ENCODE assay signal across 25 mouse cellular contexts in genomic region chr9:34421956-34422355, GRCm38 (mm10).
DNase-seq lines count a peak whose midpoint lies in the region; ATAC-seq and TF ChIP-seq lines count a peak whose summit lies in the region.
"Had no signal": no experiment of that assay in that cellular context is flagged by ENCODE, and none has a peak within 500 bp of the region (broad histone marks: within the 10 kb centered on the region; RNA-seq: fewer than 3 reads in every experiment).

No protein-coding gene starts in this region.

- peaks cover 24% of the 10 kb centered on the region for H3K4me1 ChIP-seq in forebrain, embryonic 15.5 days
- no peaks in the 10 kb centered on the region for H3K4me1 ChIP-seq in forebrain, embryonic 11.5 days (replicated peaks; ENCODE audit: control insufficient read depth, insufficient read depth, low read length)
- H3K4me1 ChIP-seq in hindbrain, embryonic 16.5 days (ENCODE audit: control insufficient read depth, insufficient read depth, low read depth, low read length): no peaks in the 10 kb centered on the region
- no peaks in the 10 kb centered on the region for H3K4me1 ChIP-seq in hindbrain, embryonic 13.5 days (replicated peaks)
- H3K4me1 ChIP-seq in midbrain, postnatal 0 days (ENCODE audit: insufficient read depth, low read length): peaks cover 4% of the 10 kb centered on the region; the same call in 1 of the 2 replicates
- no peaks in the 10 kb centered on the region for H3K4me1 ChIP-seq in midbrain, embryonic 14.5 days (ENCODE audit: control insufficient read depth, insufficient read depth, low read length)
- H3K4me1 ChIP-seq: hindbrain, embryonic 12.5 days had no signal

- no peak overlapping the region for H3K4me3 ChIP-seq in forebrain, embryonic 15.5 days
- H3K4me3 ChIP-seq in forebrain, embryonic 11.5 days (ENCODE audit: low read depth, low read length): no peak overlapping the region
- H3K4me3 ChIP-seq in hindbrain, embryonic 16.5 days (ENCODE audit: low read length): no peak overlapping the region
- H3K4me3 ChIP-seq in hindbrain, embryonic 13.5 days: no peak overlapping the region
- no peak overlapping the region for H3K4me3 ChIP-seq in midbrain, postnatal 0 days (ENCODE audit: low read depth, low read length)
- no peak overlapping the region for H3K4me3 ChIP-seq in midbrain, embryonic 14.5 days (replicated peaks; ENCODE audit: low read depth, low read length)
- H3K4me3 ChIP-seq: embryonic facial prominence, embryonic 15.5 days; erythroblast, embryonic 14.5 days; gastrocnemius, adult 2 months; heart, embryonic 13.5 days; hindbrain, embryonic 12.5 days had no signal

- no peaks in the 10 kb centered on the region for H3K36me3 ChIP-seq in forebrain, embryonic 15.5 days
- no peaks in the 10 kb centered on the region for H3K36me3 ChIP-seq in forebrain, embryonic 11.5 days (ENCODE audit: control insufficient read depth, insufficient read depth, low read length)
- H3K36me3 ChIP-seq in hindbrain, embryonic 16.5 days (ENCODE audit: control insufficient read depth, insufficient read depth, low read length): no peaks in the 10 kb centered on the region
- H3K36me3 ChIP-seq in hindbrain, embryonic 13.5 days: no peaks in the 10 kb centered on the region
- H3K36me3 ChIP-seq in midbrain, postnatal 0 days (ENCODE audit: insufficient read depth, low read length): no peaks in the 10 kb centered on the region
- H3K36me3 ChIP-seq in midbrain, embryonic 14.5 days (ENCODE audit: control insufficient read depth, insufficient read depth, low read length): no peaks in the 10 kb centered on the region
- H3K36me3 ChIP-seq: embryonic facial prominence, embryonic 15.5 days; G1E; heart, embryonic 13.5 days; hindbrain, embryonic 12.5 days had no signal

- H3K4me2 ChIP-seq in forebrain, embryonic 15.5 days (replicated peaks): no peak overlapping the region
- no peak overlapping the region for H3K4me2 ChIP-seq in forebrain, embryonic 11.5 days (ENCODE audit: low read depth, low read length, severe bottlenecking)
- H3K4me2 ChIP-seq in hindbrain, embryonic 16.5 days (ENCODE audit: low read length): no peak overlapping the region
- H3K4me2 ChIP-seq in hindbrain, embryonic 13.5 days: no peak overlapping the region
- no peak overlapping the region for H3K4me2 ChIP-seq in midbrain, postnatal 0 days (ENCODE audit: low read depth, low read length, poor library complexity, severe bottlenecking)
- H3K4me2 ChIP-seq in midbrain, embryonic 14.5 days (ENCODE audit: low read length): no peak overlapping the region
- H3K4me2 ChIP-seq: embryonic facial prominence, embryonic 15.5 days; heart, embryonic 13.5 days; hindbrain, embryonic 12.5 days had no signal

- peak; percentile 53; the same call in 1 of the 2 replicates for ATAC-seq in forebrain, embryonic 15.5 days (replicated peaks)
- no peak for ATAC-seq in forebrain, embryonic 11.5 days (replicated peaks; ENCODE audit: low FRiP score)
- 0 out of 2 replicates have a peak, but pooled peaks have one; percentile 40 for ATAC-seq in hindbrain, embryonic 16.5 days
- ATAC-seq in hindbrain, embryonic 13.5 days (ENCODE audit: low FRiP score): no peak
- ATAC-seq in midbrain, postnatal 0 days (ENCODE audit: low FRiP score): no peak
- ATAC-seq in midbrain, embryonic 14.5 days (ENCODE audit: low FRiP score, low TSS enrichment): no peak
- ATAC-seq: CD4-positive, CD25-positive, alpha-beta regulatory T cell, adult 4 months; inflammation-experienced regulatory T-cells, adult 6 months; intestine, postnatal 0 days had no signal

- no peak for TF ChIP-seq CTCF in midbrain, postnatal 0 days (IDR thresholded peaks at IDR 0.05)

- peak; percentile 65 to 66 for DNase-seq in cerebellum, postnatal 10 days
- no peak for DNase-seq in cerebellum, postnatal 25 days
- no peak for DNase-seq in forebrain, embryonic 11.5 days (ENCODE audit: low spot score)
- peak; percentile 31 for DNase-seq in midbrain, postnatal 0 days (ENCODE audit: low spot score)
- DNase-seq in midbrain, embryonic 14.5 days: no peak
- DNase-seq: adrenal gland, adult 8-10 months; adrenal gland, postnatal 36 days; B cell, adult 2 months; cerebellum, adult 11 months; cerebellum, adult 8-10 months; embryo, embryonic 11 days; gastrocnemius, adult 2 months; gastrocnemius, postnatal 25 days; heart, postnatal 4 days had no signal

- no peaks in the 10 kb centered on the region for H3K27me3 ChIP-seq in forebrain, embryonic 15.5 days
- H3K27me3 ChIP-seq in forebrain, embryonic 11.5 days (ENCODE audit: control insufficient read depth, insufficient read depth, low read length): no peaks in the 10 kb centered on the region
- H3K27me3 ChIP-seq in hindbrain, embryonic 16.5 days (replicated peaks; ENCODE audit: control insufficient read depth, insufficient read depth, low read length): no peaks in the 10 kb centered on the region
- H3K27me3 ChIP-seq in hindbrain, embryonic 13.5 days: no peaks in the 10 kb centered on the region
- H3K27me3 ChIP-seq in midbrain, postnatal 0 days (ENCODE audit: insufficient read depth, low read length): no peaks in the 10 kb centered on the region
- no peaks in the 10 kb centered on the region for H3K27me3 ChIP-seq in midbrain, embryonic 14.5 days (ENCODE audit: control insufficient read depth, insufficient read depth, low read length)
- H3K27me3 ChIP-seq: embryonic facial prominence, embryonic 15.5 days; heart, embryonic 13.5 days; hindbrain, embryonic 12.5 days had no signal

- no peak overlapping the region for H3K9ac ChIP-seq in forebrain, embryonic 15.5 days (replicated peaks)
- H3K9ac ChIP-seq in forebrain, embryonic 11.5 days (ENCODE audit: low read length): no peak overlapping the region
- H3K9ac ChIP-seq in hindbrain, embryonic 16.5 days (ENCODE audit: low read depth, low read length): no peak overlapping the region
- no peak overlapping the region for H3K9ac ChIP-seq in hindbrain, embryonic 13.5 days
- H3K9ac ChIP-seq in midbrain, postnatal 0 days (replicated peaks; ENCODE audit: low read length, poor library complexity, severe bottlenecking): no peak overlapping the region
- H3K9ac ChIP-seq in midbrain, embryonic 14.5 days (replicated peaks; ENCODE audit: low read length): no peak overlapping the region
- H3K9ac ChIP-seq: embryonic facial prominence, embryonic 15.5 days; heart, embryonic 13.5 days; hindbrain, embryonic 12.5 days had no signal

- no peaks in the 10 kb centered on the region for H3K9me3 ChIP-seq in forebrain, embryonic 15.5 days
- H3K9me3 ChIP-seq in forebrain, embryonic 11.5 days (ENCODE audit: control insufficient read depth, low read length): no peaks in the 10 kb centered on the region
- no peaks in the 10 kb centered on the region for H3K9me3 ChIP-seq in hindbrain, embryonic 16.5 days (ENCODE audit: control insufficient read depth, low read length)
- H3K9me3 ChIP-seq in hindbrain, embryonic 13.5 days: no peaks in the 10 kb centered on the region
- H3K9me3 ChIP-seq in midbrain, postnatal 0 days (ENCODE audit: low read length): no peaks in the 10 kb centered on the region
- no peaks in the 10 kb centered on the region for H3K9me3 ChIP-seq in midbrain, embryonic 14.5 days (ENCODE audit: control insufficient read depth, low read length)
- H3K9me3 ChIP-seq: embryonic facial prominence, embryonic 15.5 days; heart, embryonic 13.5 days; hindbrain, embryonic 12.5 days had no signal

- H3K27ac ChIP-seq in forebrain, embryonic 15.5 days (replicated peaks): peak overlapping the region; percentile 35
- no peak overlapping the region for H3K27ac ChIP-seq in forebrain, embryonic 11.5 days (ENCODE audit: low read depth, low read length)
- H3K27ac ChIP-seq in hindbrain, embryonic 16.5 days (ENCODE audit: low read depth, low read length): no peak overlapping the region
- no peak overlapping the region for H3K27ac ChIP-seq in hindbrain, embryonic 13.5 days
- H3K27ac ChIP-seq in midbrain, postnatal 0 days (ENCODE audit: low read depth, low read length): no peak overlapping the region
- no peak overlapping the region for H3K27ac ChIP-seq in midbrain, embryonic 14.5 days (replicated peaks; ENCODE audit: low read depth, low read length)
- H3K27ac ChIP-seq: heart, embryonic 13.5 days; hindbrain, embryonic 12.5 days had no signal

Comparison
In these comparisons a context has a peak if more than half of its experiments do, and no peak if none do; other contexts are left out.
1. DNase-seq: peak in cerebellum, postnatal 10 days (2 of 2) and midbrain, postnatal 0 days (single experiment); none in cerebellum, postnatal 25 days (0 of 2), forebrain, embryonic 11.5 days (single experiment) and midbrain, embryonic 14.5 days (single experiment).
2. ATAC-seq: peak in forebrain, embryonic 15.5 days (single experiment) and hindbrain, embryonic 16.5 days (single experiment); none in forebrain, embryonic 11.5 days (single experiment), hindbrain, embryonic 13.5 days (single experiment), midbrain, postnatal 0 days (single experiment) and midbrain, embryonic 14.5 days (single experiment).